Mouse (Mus musculus): ENCODE measurements around the gene Itsn1. TPM values are rescaled to one million over a fixed set of nuclear protein-coding genes. Genes with fewer than 3 reads are reported as not detected.

The Itsn1 gene
- polyA plus RNA-seq, 1 experiment from 2014 or later, result 79.2 TPM

- no peak overlapping the region for H3K27ac ChIP-seq
- H3K9me3 ChIP-seq (replicated peaks), result no peaks in the 10 kb centered on the region
- no peak overlapping the region for H3K4me2 ChIP-seq (replicated peaks)
- no peaks in the 10 kb centered on the region for H3K27me3 ChIP-seq
- H3K4me3 ChIP-seq, result no peak overlapping the region
- WGBS, result 78% methylated on average over 11 of the region's 11 CpGs
- peaks cover 28% of the 10 kb centered on the region for H3K4me1 ChIP-seq
- no peak for ATAC-seq (ENCODE audit: low FRiP score)
- no peak overlapping the region for H3K9ac ChIP-seq
- H3K36me3 ChIP-seq, result peaks cover 43% of the 10 kb centered on the region
These were observed 109.7 kb downstream of the Itsn1 start for GRCm38 (mm10) chr16:91838771-91839170.

- Histone ChIP-seq H3K9me3 (replicated peaks) (no peaks in the 10 kb centered on the region), H3K36me3 (peaks cover 48% of the 10 kb centered on the region), H3K4me3 (no peak overlapping the region), H3K4me2 (replicated peaks) (no peak overlapping the region), H3K27me3 (no peaks in the 10 kb centered on the region), H3K27ac (no peak overlapping the region), H3K9ac (no peak overlapping the region), H3K4me1 (peaks cover 28% of the 10 kb centered on the region)
- WGBS, result 63% methylated on average over 11 of the region's 11 CpGs
- ATAC-seq (ENCODE audit: low FRiP score), result no peak
These were observed 110.4 kb downstream of the Itsn1 start for GRCm38 (mm10) chr16:91839462-91839861.

GRCm38 (mm10) chr16:91841026-91841630 lies 112.0 kb downstream of the Itsn1 start:
- Histone ChIP-seq H3K9me3 (replicated peaks) (no peaks in the 10 kb centered on the region), H3K9ac (no peak overlapping the region), H3K36me3 (peaks cover 57% of the 10 kb centered on the region), H3K4me2 (replicated peaks) (no peak overlapping the region), H3K4me3 (no peak overlapping the region), H3K27me3 (no peaks in the 10 kb centered on the region), H3K4me1 (peaks cover 19% of the 10 kb centered on the region), H3K27ac (no peak overlapping the region)
- 89% methylated on average over 14 of the region's 14 CpGs for WGBS
- ATAC-seq (ENCODE audit: low FRiP score), result no peak

GRCm38 (mm10) chr16:91846089-91846741 lies 117.1 kb downstream of the Itsn1 start:
- no peak for ATAC-seq (ENCODE audit: low FRiP score)
- Histone ChIP-seq H3K9me3 (replicated peaks) (no peaks in the 10 kb centered on the region), H3K27me3 (no peaks in the 10 kb centered on the region), H3K27ac (no peak overlapping the region), H3K4me1 (no peaks in the 10 kb centered on the region), H3K4me2 (replicated peaks) (no peak overlapping the region), H3K9ac (no peak overlapping the region), H3K36me3 (peaks cover 72% of the 10 kb centered on the region), H3K4me3 (no peak overlapping the region)
- 45% methylated on average over 10 of the region's 10 CpGs for WGBS

GRCm38 (mm10) chr16:91847525-91848225 lies 118.6 kb downstream of the Itsn1 start:
- Histone ChIP-seq H3K27me3 (no peaks in the 10 kb centered on the region), H3K9ac (no peak overlapping the region), H3K9me3 (replicated peaks) (no peaks in the 10 kb centered on the region), H3K4me2 (replicated peaks) (no peak overlapping the region), H3K4me1 (no peaks in the 10 kb centered on the region), H3K36me3 (peaks cover 77% of the 10 kb centered on the region), H3K27ac (no peak overlapping the region), H3K4me3 (no peak overlapping the region)
- no peak for ATAC-seq (ENCODE audit: low FRiP score)
- 92% methylated on average over 13 of the region's 13 CpGs for WGBS

GRCm38 (mm10) chr16:91848505-91848904 lies 119.4 kb downstream of the Itsn1 start:
- ATAC-seq (ENCODE audit: low FRiP score), result no peak
- Histone ChIP-seq H3K4me1 (no peaks in the 10 kb centered on the region), H3K9me3 (replicated peaks) (no peaks in the 10 kb centered on the region), H3K36me3 (peaks cover 79% of the 10 kb centered on the region), H3K9ac (no peak overlapping the region), H3K27ac (no peak overlapping the region), H3K27me3 (no peaks in the 10 kb centered on the region), H3K4me3 (no peak overlapping the region), H3K4me2 (replicated peaks) (no peak overlapping the region)
- WGBS, result 93% methylated on average over 9 of the region's 9 CpGs

GRCm38 (mm10) chr16:91848906-91849603 lies 120.0 kb downstream of the Itsn1 start:
- H3K9me3 ChIP-seq (replicated peaks), result no peaks in the 10 kb centered on the region
- H3K27ac ChIP-seq, result no peak overlapping the region
- H3K4me2 ChIP-seq (replicated peaks), result no peak overlapping the region
- no peak overlapping the region for H3K4me3 ChIP-seq
- H3K4me1 ChIP-seq, result no peaks in the 10 kb centered on the region
- H3K9ac ChIP-seq, result no peak overlapping the region
- peaks cover 78% of the 10 kb centered on the region for H3K36me3 ChIP-seq
- H3K27me3 ChIP-seq, result no peaks in the 10 kb centered on the region
- 93% methylated on average over 7 of the region's 7 CpGs for WGBS
- ATAC-seq (ENCODE audit: low FRiP score), result no peak

- no peak for ATAC-seq (ENCODE audit: low FRiP score)
- no peak overlapping the region for H3K4me3 ChIP-seq
- H3K4me1 ChIP-seq, result no peaks in the 10 kb centered on the region
- no peaks in the 10 kb centered on the region for H3K27me3 ChIP-seq
- H3K27ac ChIP-seq, result no peak overlapping the region
- no peaks in the 10 kb centered on the region for H3K9me3 ChIP-seq (replicated peaks)
- H3K4me2 ChIP-seq (replicated peaks), result no peak overlapping the region
- peaks cover 81% of the 10 kb centered on the region for H3K36me3 ChIP-seq
- H3K9ac ChIP-seq, result no peak overlapping the region
- WGBS, result 91% methylated on average over 3 of the region's 3 CpGs
These were observed 121.1 kb downstream of the Itsn1 start for GRCm38 (mm10) chr16:91850175-91850574.

- Histone ChIP-seq H3K4me2 (replicated peaks) (no peak overlapping the region), H3K27ac (no peak overlapping the region), H3K4me3 (no peak overlapping the region), H3K9me3 (replicated peaks) (no peaks in the 10 kb centered on the region), H3K4me1 (no peaks in the 10 kb centered on the region), H3K27me3 (no peaks in the 10 kb centered on the region), H3K9ac (no peak overlapping the region), H3K36me3 (peaks cover 91% of the 10 kb centered on the region)
- no peak for ATAC-seq (ENCODE audit: low FRiP score)
- WGBS, result 85% methylated on average over 19 of the region's 19 CpGs
These were observed 122.6 kb downstream of the Itsn1 start for GRCm38 (mm10) chr16:91851456-91852231.

GRCm38 (mm10) chr16:91852753-91853152 lies 123.7 kb downstream of the Itsn1 start:
- Histone ChIP-seq H3K9me3 (replicated peaks) (no peaks in the 10 kb centered on the region), H3K27ac (no peak overlapping the region), H3K4me1 (no peaks in the 10 kb centered on the region), H3K9ac (no peak overlapping the region), H3K36me3 (peaks cover 91% of the 10 kb centered on the region), H3K27me3 (no peaks in the 10 kb centered on the region), H3K4me2 (replicated peaks) (no peak overlapping the region), H3K4me3 (no peak overlapping the region)
- ATAC-seq (ENCODE audit: low FRiP score), result no peak
- WGBS, result 90% methylated on average over 10 of the region's 10 CpGs

GRCm38 (mm10) chr16:91853223-91853622 lies 124.1 kb downstream of the Itsn1 start:
- Histone ChIP-seq H3K27ac (no peak overlapping the region), H3K4me2 (replicated peaks) (no peak overlapping the region), H3K36me3 (peaks cover 92% of the 10 kb centered on the region), H3K9ac (no peak overlapping the region), H3K4me3 (no peak overlapping the region), H3K27me3 (no peaks in the 10 kb centered on the region), H3K9me3 (replicated peaks) (no peaks in the 10 kb centered on the region), H3K4me1 (no peaks in the 10 kb centered on the region)
- WGBS, result 89% methylated on average over 12 of the region's 12 CpGs
- no peak for ATAC-seq (ENCODE audit: low FRiP score)

- H3K4me1 ChIP-seq, result peaks cover 11% of the 10 kb centered on the region
- no peak overlapping the region for H3K4me3 ChIP-seq
- 98% methylated on average over 7 of the region's 7 CpGs for WGBS
- no peak overlapping the region for H3K27ac ChIP-seq
- no peak for ATAC-seq (ENCODE audit: low FRiP score)
- H3K36me3 ChIP-seq, result peaks cover 65% of the 10 kb centered on the region
- H3K9me3 ChIP-seq (replicated peaks), result no peaks in the 10 kb centered on the region
- no peak overlapping the region for H3K9ac ChIP-seq
- no peak overlapping the region for H3K4me2 ChIP-seq (replicated peaks)
- no peaks in the 10 kb centered on the region for H3K27me3 ChIP-seq
These were observed 129.6 kb downstream of the Itsn1 start for GRCm38 (mm10) chr16:91858695-91859094.

Data from hindbrain, embryonic 12.5 days (tissue).